Mouse (Mus musculus) hematopoietic stem cell, adult 5-6 weeks (primary cell): ENCODE results near the gene Mmd2. TPM values are rescaled to one million over a fixed set of nuclear protein-coding genes. Genes with fewer than 3 reads are reported as not detected.

ENCODE experiments used
- total RNA-seq: library from RNA; stranded (forward); fragments of 172-1452, 232-1000 nt; gene quantifications from 2 replicates; pipeline ENCODE4 v1.2.3, GENCODE M21; 2017

Gene Mmd2
- total RNA-seq, 1 experiment from 2014 or later, result not detected

Other genes starting within 250 kb of the Mmd2 start
- 8.8 and 10.9 TPM in 2 replicates for gene Foxk1, start 207.3 kb downstream of the Mmd2 start, total RNA-seq
- gene Ap5z1, start 144.9 kb downstream of the Mmd2 start, total RNA-seq, result 2.9 and 13.1 TPM in 2 replicates
- not detected in 2 replicates for gene Papolb, start 78.7 kb downstream of the Mmd2 start, total RNA-seq
- gene Radil, start 57.7 kb downstream of the Mmd2 start, total RNA-seq, result not detected in 2 replicates
- gene Wipi2, start 18.9 kb upstream of the Mmd2 start, total RNA-seq, result 44.5 and 53.7 TPM in 2 replicates
- 0.06 TPM in 1 of 2 replicates, not detected in the other for gene Slc29a4, start 83.7 kb upstream of the Mmd2 start, total RNA-seq
- 12.9 and 21.4 TPM in 2 replicates for gene Tnrc18, start 208.9 kb upstream of the Mmd2 start, total RNA-seq